Mouse (Mus musculus): ENCODE data around the gene Svop. TPM values are rescaled to one million over a fixed set of nuclear protein-coding genes. Genes with fewer than 3 reads are reported as not detected.

The Svop gene
- polyA plus RNA-seq, 1 experiment, result not detected

DNA sequence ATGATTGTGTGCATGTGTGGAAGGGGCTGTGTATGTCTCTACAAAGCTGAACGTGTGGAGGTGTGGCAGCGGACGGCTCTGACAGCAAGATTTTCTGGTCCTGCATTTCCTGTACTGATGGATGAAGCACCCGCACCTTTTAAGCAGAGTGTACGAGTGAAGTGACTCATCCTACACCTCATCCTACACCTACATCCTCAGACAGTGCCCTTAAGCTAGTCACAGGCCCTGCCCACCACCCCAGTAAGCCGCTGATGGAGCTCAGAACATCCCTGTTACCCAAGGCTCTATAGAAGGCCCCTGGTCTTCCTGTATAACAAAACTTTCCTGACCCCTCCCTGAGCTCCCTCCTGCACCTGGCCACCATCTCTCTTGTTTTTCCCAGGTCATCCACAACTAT lies 67.0 kb downstream of the Svop start:
- TF ChIP-seq CTCF (IDR thresholded peaks at IDR 0.05; ENCODE audit: extremely low read depth, insufficient read depth, insufficient read length, insufficient replicate concordance), result no peak
- no peak for TF ChIP-seq POLR2A (IDR thresholded peaks at IDR 0.05; ENCODE audit: low read depth, low read length)
- no peak for DNase-seq (ENCODE audit: low read depth in 1 of 2, low spot score in 2 of 2)
- no peaks in the 10 kb centered on the region for H3K4me1 ChIP-seq (ENCODE audit: control insufficient read depth, insufficient read depth, insufficient read length)
- H3K27me3 ChIP-seq (ENCODE audit: control insufficient read depth, insufficient read depth, low read length), result no peaks in the 10 kb centered on the region
- H3K4me3 ChIP-seq (ENCODE audit: extremely low read depth, insufficient read depth, insufficient read length), result no peak overlapping the region
- H3K27ac ChIP-seq (ENCODE audit: insufficient read depth, low read length), result no peak overlapping the region
- no peaks in the 10 kb centered on the region for H3K36me3 ChIP-seq (ENCODE audit: control insufficient read depth, insufficient read depth, low read length)
- WGBS, result 45% methylated on average over 6 of the region's 6 CpGs

DNA sequence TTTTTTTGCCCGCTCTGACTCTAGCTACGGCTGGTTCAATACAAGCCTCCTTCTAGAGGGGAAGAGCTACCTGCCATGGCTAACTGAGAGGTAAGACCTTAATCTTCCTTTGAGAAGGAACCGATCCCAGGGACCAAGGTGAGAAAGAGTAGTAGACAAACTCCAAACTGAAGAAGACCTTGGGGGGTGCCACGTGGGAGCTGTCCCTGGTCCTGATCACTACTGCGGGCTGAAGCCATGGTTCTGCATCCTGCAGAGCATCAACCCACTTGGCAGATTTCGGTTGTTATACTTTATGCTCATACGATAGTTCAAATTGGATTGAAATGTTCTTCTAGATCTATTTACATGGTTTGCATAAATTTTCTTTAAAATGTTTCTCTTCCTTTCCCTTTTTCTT lies 76.2 kb downstream of the Svop start:
- H3K27ac ChIP-seq (ENCODE audit: insufficient read depth, low read length), result no peak overlapping the region
- no peaks in the 10 kb centered on the region for H3K4me1 ChIP-seq (ENCODE audit: control insufficient read depth, insufficient read depth, insufficient read length)
- no peak overlapping the region for H3K4me3 ChIP-seq (ENCODE audit: extremely low read depth, insufficient read depth, insufficient read length)
- 63% methylated on average over 7 of the region's 7 CpGs for WGBS
- no peaks in the 10 kb centered on the region for H3K27me3 ChIP-seq (ENCODE audit: control insufficient read depth, insufficient read depth, low read length)
- H3K36me3 ChIP-seq (ENCODE audit: control insufficient read depth, insufficient read depth, low read length), result no peaks in the 10 kb centered on the region
- TF ChIP-seq CTCF (IDR thresholded peaks at IDR 0.05; ENCODE audit: extremely low read depth, insufficient read depth, insufficient read length, insufficient replicate concordance) (no peak), POLR2A (IDR thresholded peaks at IDR 0.05; ENCODE audit: low read depth, low read length) (no peak)
- DNase-seq (ENCODE audit: low read depth in 1 of 2, low spot score in 2 of 2), result no peak

DNA sequence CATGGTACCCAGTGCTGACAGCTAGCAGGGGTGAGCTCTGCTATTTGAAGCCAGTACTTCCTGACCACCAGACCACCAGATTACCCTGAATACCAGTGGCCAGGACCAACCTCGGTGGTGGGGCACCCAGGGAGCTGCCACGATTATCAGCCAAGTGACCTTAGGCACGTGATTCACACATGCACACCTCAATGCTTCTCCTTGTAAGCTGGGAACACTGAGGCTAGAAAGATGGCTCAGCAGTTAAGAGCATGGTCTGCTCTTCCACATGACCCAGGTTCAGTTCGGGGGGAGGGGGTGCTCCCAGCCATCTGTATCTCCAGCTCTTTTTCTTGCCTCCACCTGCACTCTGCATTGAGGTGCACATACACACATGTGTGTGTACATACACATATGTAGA lies 82.3 kb downstream of the Svop start:
- H3K4me1 ChIP-seq (ENCODE audit: control insufficient read depth, insufficient read depth, insufficient read length), result no peaks in the 10 kb centered on the region
- TF ChIP-seq POLR2A (IDR thresholded peaks at IDR 0.05; ENCODE audit: low read depth, low read length), result no peak
- TF ChIP-seq CTCF (IDR thresholded peaks at IDR 0.05; ENCODE audit: extremely low read depth, insufficient read depth, insufficient read length, insufficient replicate concordance), result no peak
- no peak overlapping the region for H3K4me3 ChIP-seq (ENCODE audit: extremely low read depth, insufficient read depth, insufficient read length)
- no peaks in the 10 kb centered on the region for H3K27me3 ChIP-seq (ENCODE audit: control insufficient read depth, insufficient read depth, low read length)
- no peaks in the 10 kb centered on the region for H3K36me3 ChIP-seq (ENCODE audit: control insufficient read depth, insufficient read depth, low read length)
- H3K27ac ChIP-seq (ENCODE audit: insufficient read depth, low read length), result no peak overlapping the region
- no peak for DNase-seq (ENCODE audit: low read depth in 1 of 2, low spot score in 2 of 2)
- WGBS, result 56% methylated on average over 4 of the region's 4 CpGs

DNA sequence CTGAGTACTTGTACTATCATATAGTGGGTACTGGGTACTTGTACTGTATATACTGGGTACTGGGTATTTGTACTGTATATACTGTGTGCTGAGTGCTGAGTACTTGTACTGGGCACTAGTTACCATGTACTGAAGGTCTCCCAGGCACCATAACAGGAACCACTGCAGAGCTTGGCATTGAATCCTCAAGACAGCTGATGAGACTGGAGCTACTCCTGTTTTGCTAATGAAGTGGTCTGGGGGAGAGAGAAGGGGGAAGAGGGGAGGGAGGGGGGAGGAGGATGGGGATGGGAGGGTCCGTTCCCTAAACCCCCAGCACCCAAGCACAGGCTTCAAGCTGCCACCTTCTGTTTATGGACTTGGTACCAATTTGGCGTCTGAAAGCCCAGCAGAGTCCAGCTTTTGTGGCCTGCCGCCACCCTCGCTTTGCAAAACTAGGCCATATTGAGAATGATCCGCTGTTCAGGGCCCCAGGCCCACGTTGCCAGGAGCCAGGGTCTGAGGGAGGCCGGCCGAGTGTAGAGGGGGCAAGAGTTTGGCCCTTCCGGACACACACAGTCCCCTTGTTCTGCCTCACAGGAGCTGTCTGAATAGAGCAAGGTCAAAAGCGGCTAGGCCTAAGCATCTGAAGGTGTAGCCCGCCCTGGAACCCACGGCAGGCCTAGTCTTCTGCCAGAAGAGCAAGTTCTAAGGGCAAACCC lies 83.5 kb downstream of the Svop start:
- TF ChIP-seq CTCF (IDR thresholded peaks at IDR 0.05; ENCODE audit: extremely low read depth, insufficient read depth, insufficient read length, insufficient replicate concordance) (no peak), POLR2A (IDR thresholded peaks at IDR 0.05; ENCODE audit: low read depth, low read length) (no peak)
- no peak for DNase-seq (ENCODE audit: low read depth in 1 of 2, low spot score in 2 of 2)
- Histone ChIP-seq H3K27me3 (ENCODE audit: control insufficient read depth, insufficient read depth, low read length) (no peaks in the 10 kb centered on the region), H3K36me3 (ENCODE audit: control insufficient read depth, insufficient read depth, low read length) (no peaks in the 10 kb centered on the region), H3K27ac (ENCODE audit: insufficient read depth, low read length) (no peak overlapping the region), H3K4me1 (ENCODE audit: control insufficient read depth, insufficient read depth, insufficient read length) (no peaks in the 10 kb centered on the region), H3K4me3 (ENCODE audit: extremely low read depth, insufficient read depth, insufficient read length) (no peak overlapping the region)
- 88% methylated on average over 12 of the region's 12 CpGs for WGBS

DNA sequence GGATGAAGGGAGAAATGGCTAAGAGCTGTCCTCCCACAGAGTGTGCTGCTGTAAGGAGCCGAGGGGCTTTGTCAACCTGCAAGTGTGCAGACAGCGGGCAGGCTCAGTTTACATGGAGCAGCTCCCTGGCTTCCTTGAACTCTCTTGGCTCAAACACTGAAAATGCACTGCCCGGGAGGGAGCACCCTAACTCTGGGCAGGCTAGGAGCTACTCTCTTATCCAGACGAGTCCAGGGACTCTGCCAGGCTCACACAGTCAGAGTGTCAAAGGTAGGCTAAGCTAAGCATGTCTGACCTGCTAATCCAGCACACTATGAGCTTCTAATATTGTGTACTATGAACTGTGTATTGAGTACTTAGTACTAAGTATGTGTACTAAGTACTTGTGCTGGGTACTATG lies 84.4 kb downstream of the Svop start:
- Histone ChIP-seq H3K4me1 (ENCODE audit: control insufficient read depth, insufficient read depth, insufficient read length) (no peaks in the 10 kb centered on the region), H3K4me3 (ENCODE audit: extremely low read depth, insufficient read depth, insufficient read length) (no peak overlapping the region), H3K27ac (ENCODE audit: insufficient read depth, low read length) (no peak overlapping the region), H3K36me3 (ENCODE audit: control insufficient read depth, insufficient read depth, low read length) (no peaks in the 10 kb centered on the region), H3K27me3 (ENCODE audit: control insufficient read depth, insufficient read depth, low read length) (no peaks in the 10 kb centered on the region)
- DNase-seq (ENCODE audit: low read depth in 1 of 2, low spot score in 2 of 2), result no peak
- no peak for TF ChIP-seq POLR2A (IDR thresholded peaks at IDR 0.05; ENCODE audit: low read depth, low read length)
- TF ChIP-seq CTCF (IDR thresholded peaks at IDR 0.05; ENCODE audit: extremely low read depth, insufficient read depth, insufficient read length, insufficient replicate concordance), result no peak
- 92% methylated on average over 4 of the region's 4 CpGs for WGBS

DNA sequence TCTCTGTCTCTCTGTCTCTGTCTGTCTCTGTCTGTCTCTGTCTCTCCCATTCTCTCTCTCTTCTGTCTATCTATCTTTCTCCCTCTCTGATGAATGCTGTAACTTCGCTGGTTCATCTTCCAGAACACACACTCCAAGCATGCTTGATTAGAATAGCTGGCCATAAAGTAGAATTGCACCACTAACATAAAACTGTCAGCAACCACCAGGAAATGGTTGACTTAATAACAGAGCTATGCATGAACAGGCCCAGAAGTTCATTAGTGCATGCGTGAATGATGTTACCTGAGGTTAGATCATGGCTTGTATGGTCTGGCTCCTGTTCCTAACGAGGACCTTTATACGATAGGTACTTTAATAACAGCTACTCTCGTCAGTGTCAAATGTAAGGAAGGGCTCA lies 86.3 kb downstream of the Svop start:
- DNase-seq (ENCODE audit: low read depth in 1 of 2, low spot score in 2 of 2), result no peak
- Histone ChIP-seq H3K27me3 (ENCODE audit: control insufficient read depth, insufficient read depth, low read length) (no peaks in the 10 kb centered on the region), H3K4me3 (ENCODE audit: extremely low read depth, insufficient read depth, insufficient read length) (no peak overlapping the region), H3K36me3 (ENCODE audit: control insufficient read depth, insufficient read depth, low read length) (no peaks in the 10 kb centered on the region), H3K4me1 (ENCODE audit: control insufficient read depth, insufficient read depth, insufficient read length) (no peaks in the 10 kb centered on the region), H3K27ac (ENCODE audit: insufficient read depth, low read length) (no peak overlapping the region)
- 83% methylated on average over 5 of the region's 5 CpGs for whole genome bisulfite sequencing
- TF ChIP-seq POLR2A (IDR thresholded peaks at IDR 0.05; ENCODE audit: low read depth, low read length) (no peak), CTCF (IDR thresholded peaks at IDR 0.05; ENCODE audit: extremely low read depth, insufficient read depth, insufficient read length, insufficient replicate concordance) (no peak)

DNA sequence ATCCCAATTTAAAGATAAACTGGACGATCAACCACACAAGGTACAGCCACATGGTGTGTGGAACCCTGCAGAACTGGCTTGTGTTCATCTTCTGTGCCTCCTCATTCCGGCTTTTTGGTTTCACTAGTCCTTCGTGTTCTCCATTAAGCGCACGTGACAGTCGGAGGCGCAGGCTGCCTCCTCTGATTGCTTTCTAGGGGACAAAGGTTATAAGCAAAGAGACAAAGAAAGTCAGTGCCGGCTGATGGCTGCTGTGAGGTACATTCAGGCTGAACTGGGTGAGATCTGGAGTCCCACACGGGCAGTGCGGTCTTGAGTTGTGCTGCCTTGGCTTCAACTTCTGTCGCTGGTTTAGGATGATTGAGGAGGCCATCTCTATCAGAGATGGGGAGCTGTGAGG lies 86.8 kb downstream of the Svop start:
- H3K27me3 ChIP-seq (ENCODE audit: control insufficient read depth, insufficient read depth, low read length), result no peaks in the 10 kb centered on the region
- WGBS, result 91% methylated on average over 11 of the region's 11 CpGs
- H3K36me3 ChIP-seq (ENCODE audit: control insufficient read depth, insufficient read depth, low read length), result no peaks in the 10 kb centered on the region
- no peak for DNase-seq (ENCODE audit: low read depth in 1 of 2, low spot score in 2 of 2)
- H3K4me3 ChIP-seq (ENCODE audit: extremely low read depth, insufficient read depth, insufficient read length), result no peak overlapping the region
- H3K4me1 ChIP-seq (ENCODE audit: control insufficient read depth, insufficient read depth, insufficient read length), result peaks cover 3% of the 10 kb centered on the region; the same call in 1 of the 2 replicates
- no peak overlapping the region for H3K27ac ChIP-seq (ENCODE audit: insufficient read depth, low read length)
- TF ChIP-seq POLR2A (IDR thresholded peaks at IDR 0.05; ENCODE audit: low read depth, low read length) (no peak), CTCF (IDR thresholded peaks at IDR 0.05; ENCODE audit: extremely low read depth, insufficient read depth, insufficient read length, insufficient replicate concordance) (no peak)
